Mouse (Mus musculus) frontal cortex, postnatal 10 days (tissue): Measurements from ENCODE around the gene Zfp622.
A peak's percentile ranks its signal among the peaks of the same experiment; 100 is the strongest.

Experiments used
- DNase-seq, 2 experiments: peaks; one replicate each; pipeline ENCODE4 v3.0.0; 2022; ENCODE audit warnings: low spot score in 2 of 2, mixed read lengths in 1 of 2

Gene Zfp622

GRCm38 (mm10) chr15:25984067-25984733, at the start of gene Zfp622:
Gene Zfp622, plus strand, starts transcription at chr15:25984366.
- peak; percentile 95 for DNase-seq

- DNase-seq, result no peak
Observed at GRCm38 (mm10) chr15:25934411-25934810, 49.8 kb upstream of the Zfp622 start.

GRCm38 (mm10) chr15:25938496-25938895, 45.7 kb upstream of the Zfp622 start:
- DNase-seq, result no peak

GRCm38 (mm10) chr15:25940397-25941377, 43.5 kb upstream of the Zfp622 start:
- DNase-seq, result no peak

- DNase-seq, result no peak
Observed at GRCm38 (mm10) chr15:25941514-25941913, 42.7 kb upstream of the Zfp622 start.

GRCm38 (mm10) chr15:25942415-25942814, 41.8 kb upstream of the Zfp622 start:
- no peak for DNase-seq

GRCm38 (mm10) chr15:25943386-25944137, 40.6 kb upstream of the Zfp622 start:
- no peak for DNase-seq

- DNase-seq, result no peak
Observed at GRCm38 (mm10) chr15:25945224-25945623, 38.9 kb upstream of the Zfp622 start.

GRCm38 (mm10) chr15:25946482-25946881, 37.7 kb upstream of the Zfp622 start:
- no peak for DNase-seq

- DNase-seq, result no peak
Observed at GRCm38 (mm10) chr15:25947383-25947782, 36.8 kb upstream of the Zfp622 start.

GRCm38 (mm10) chr15:25948257-25949223, 35.6 kb upstream of the Zfp622 start:
- DNase-seq, result no peak

GRCm38 (mm10) chr15:25949696-25950095, 34.5 kb upstream of the Zfp622 start:
- no peak for DNase-seq

- no peak for DNase-seq
Observed at GRCm38 (mm10) chr15:25950584-25950983, 33.6 kb upstream of the Zfp622 start.

- DNase-seq, result no peak
Observed at GRCm38 (mm10) chr15:25951037-25951436, 33.1 kb upstream of the Zfp622 start.

GRCm38 (mm10) chr15:25956001-25956400, 28.2 kb upstream of the Zfp622 start:
- no peak for DNase-seq

- DNase-seq, result no peak
Observed at GRCm38 (mm10) chr15:25956422-25957117, 27.6 kb upstream of the Zfp622 start.

- DNase-seq, result no peak
Observed at GRCm38 (mm10) chr15:25957651-25958050, 26.5 kb upstream of the Zfp622 start.

GRCm38 (mm10) chr15:25959375-25959774, 24.8 kb upstream of the Zfp622 start:
- no peak for DNase-seq

- no peak for DNase-seq
Observed at GRCm38 (mm10) chr15:25960231-25960630, 23.9 kb upstream of the Zfp622 start.

- DNase-seq, result no peak
Observed at GRCm38 (mm10) chr15:25966220-25966774, 17.9 kb upstream of the Zfp622 start.
